Mouse (Mus musculus) stomach, embryonic 15.5 days (tissue): Measurements from ENCODE around the gene Tnf. TPM values are rescaled to one million over a fixed set of nuclear protein-coding genes. Genes with fewer than 3 reads are reported as not detected.
"Not testable (repeated sequence)": the region's sequence is repeated elsewhere in the genome, so short reads cannot be mapped to it uniquely, and the experiment has no call there.

Experiments
- ATAC-seq: fragments of 200-750 bp; cut with Nextera tagmentation; 2 replicates; pipeline ENCODE4 v1.8.0; 2017; ENCODE audit warnings: low read depth, moderate number of reproducible peaks, moderate TSS enrichment; ENCODE audit not compliant: insufficient read depth, low FRiP score
- H3K27ac ChIP-seq: fragments of 300-500 bp; sonication (generic); 2 replicates; pipeline ENCODE4 v1.5.1; 2015; ENCODE audit warnings: mild to moderate bottlenecking, inconsistent platforms
- H3K27me3 ChIP-seq: fragments of 300-500 bp; sonication (generic); replicated peaks from 2 replicates; pipeline ENCODE4 v1.6.1; 2015; ENCODE audit warnings: inconsistent platforms
- H3K36me3 ChIP-seq: fragments of 300-500 bp; sonication (generic); 2 replicates; pipeline ENCODE4 v1.6.1; 2015; ENCODE audit warnings: inconsistent platforms
- H3K4me1 ChIP-seq: fragments of 300-500 bp; sonication (generic); 2 replicates; pipeline ENCODE4 v1.6.1; 2015; ENCODE audit warnings: inconsistent platforms
- H3K4me2 ChIP-seq: fragments of 300-500 bp; sonication (generic); 2 replicates; pipeline ENCODE4 v1.6.1; 2015; ENCODE audit warnings: mild to moderate bottlenecking, inconsistent platforms
- H3K4me3 ChIP-seq: fragments of 300-500 bp; sonication (generic); replicated peaks from 2 replicates; pipeline ENCODE4 v1.5.1; 2015; ENCODE audit warnings: inconsistent platforms
- H3K9ac ChIP-seq: fragments of 300-500 bp; sonication (generic); 2 replicates; pipeline ENCODE4 v1.6.1; 2015; ENCODE audit warnings: inconsistent platforms
- H3K9me3 ChIP-seq: fragments of 300-500 bp; sonication (generic); 2 replicates; pipeline ENCODE4 v1.6.1; 2016; ENCODE audit warnings: inconsistent platforms
- WGBS: fragments of 180-500 bp; shearing (Covaris S2); methylation state at CpG from one replicate; pipeline ENCODE4 v1.1.7; 2015; 5-methylcytosine and 5-hydroxymethylcytosine counted together
- polyA plus RNA-seq: library from polyadenylated mRNA; unstranded; fragments of >200 nt; fragmentation: Nextera tagmentation; extraction: Ambion mirVana; gene quantifications from 2 replicates; pipeline ENCODE4 v1.2.1, GENCODE M21; 2015

The Tnf gene
- polyA plus RNA-seq, 1 experiment from 2014 or later: 0.28 TPM

DNA sequence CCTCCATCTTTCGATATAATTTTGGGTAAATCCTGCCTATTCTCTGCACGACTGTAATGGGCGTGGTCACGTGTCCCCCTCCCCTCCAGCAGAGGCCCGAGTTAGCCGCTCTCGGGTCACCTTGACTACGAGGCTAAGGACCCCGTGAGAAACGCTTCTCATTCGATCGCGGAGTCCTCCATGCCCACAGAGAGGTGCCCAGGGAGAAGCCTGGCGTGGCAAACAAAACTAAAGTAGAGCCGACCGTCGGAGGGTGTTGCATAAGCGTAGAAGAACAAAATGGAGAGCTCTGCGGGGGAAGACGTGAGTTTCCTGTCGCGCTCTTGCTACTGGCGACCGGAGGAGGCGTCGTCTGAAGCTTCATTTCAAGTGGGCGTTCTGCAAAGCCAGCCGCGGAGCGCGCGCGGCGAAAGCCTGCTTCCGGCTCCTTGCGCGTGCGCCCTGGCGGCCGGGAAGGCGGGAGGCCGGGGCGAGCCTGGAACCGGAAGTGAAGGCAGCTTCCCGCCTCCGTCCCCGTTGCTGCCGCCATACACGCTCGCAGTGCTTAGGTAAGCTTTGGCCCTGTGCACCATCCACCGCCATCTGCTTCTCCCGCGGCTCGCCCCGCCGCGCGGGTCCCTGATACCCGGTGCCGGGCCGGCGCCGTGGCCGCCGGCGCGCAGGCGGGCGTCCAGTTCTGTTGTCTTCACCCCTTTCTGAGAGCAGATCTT lies 39.7 kb upstream of the Tnf start, which contains the start of gene Ddx39b:
Gene Ddx39b, plus strand, starts transcription at position 442 of the 710 bp plus-strand sequence.
- WGBS: under 1% methylated on average over 69 of the region's 69 CpGs
- H3K9ac ChIP-seq: peak within 1 kb of the TSS; percentile 93
- H3K4me1 ChIP-seq: peaks cover 38% of the 10 kb centered on the region
- H3K27me3 ChIP-seq: no peaks in the 10 kb centered on the region
- H3K4me2 ChIP-seq: peak within 1 kb of the TSS; percentile 81
- ATAC-seq: peak; percentile 87
- peak within 1 kb of the TSS; percentile 99 for H3K27ac ChIP-seq
- peak within 1 kb of the TSS; percentile 70 for H3K4me3 ChIP-seq
- no peaks in the 10 kb centered on the region for H3K9me3 ChIP-seq
- H3K36me3 ChIP-seq: peaks cover 24% of the 10 kb centered on the region

DNA sequence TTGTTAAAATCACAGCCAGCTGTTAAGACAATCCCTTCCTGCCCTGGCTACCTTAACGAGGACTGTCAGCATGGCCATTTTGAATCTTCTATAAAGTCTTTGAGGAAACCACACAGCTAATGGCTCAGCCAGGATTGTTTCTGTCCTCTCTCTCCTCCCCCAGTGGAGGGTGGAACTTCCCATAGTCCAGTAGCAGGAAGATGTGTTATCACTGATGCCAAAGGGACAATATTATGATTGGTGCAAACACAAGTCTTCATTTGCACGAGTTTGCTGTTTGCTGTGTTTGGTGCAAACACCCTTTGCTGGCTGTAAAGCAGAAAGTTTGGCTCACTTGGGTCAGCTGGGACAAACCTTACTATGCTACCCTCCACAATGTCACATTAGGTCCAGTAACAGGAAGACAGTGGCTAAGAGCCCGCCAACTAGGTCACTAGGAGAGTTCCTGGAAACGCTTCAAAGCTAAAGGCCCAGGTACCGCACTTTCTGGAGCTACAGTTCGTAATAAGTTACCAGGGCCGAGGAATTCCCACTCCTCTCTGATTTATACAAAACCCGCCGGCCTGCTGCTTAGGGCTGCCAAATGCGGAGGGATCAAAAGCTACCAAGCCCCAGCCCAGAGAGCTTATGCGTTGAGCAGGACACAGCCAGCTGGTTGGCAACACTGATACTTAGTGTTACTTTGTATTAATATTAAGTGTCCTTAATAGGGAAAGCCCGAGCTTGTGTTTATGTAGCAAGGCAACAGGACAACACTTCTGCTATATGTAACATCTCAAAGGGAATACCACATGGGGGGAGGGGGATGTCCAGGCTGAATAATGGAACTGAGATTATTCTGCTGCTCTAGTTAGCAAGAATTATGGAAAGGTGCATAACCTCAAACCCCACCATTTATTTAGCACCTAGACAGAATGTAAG lies 38.8 kb upstream of the Tnf start:
- Histone ChIP-seq H3K36me3 (peaks cover 16% of the 10 kb centered on the region), H3K9ac (peak overlapping the region; percentile 10; the same call in 1 of the 2 replicates)

DNA sequence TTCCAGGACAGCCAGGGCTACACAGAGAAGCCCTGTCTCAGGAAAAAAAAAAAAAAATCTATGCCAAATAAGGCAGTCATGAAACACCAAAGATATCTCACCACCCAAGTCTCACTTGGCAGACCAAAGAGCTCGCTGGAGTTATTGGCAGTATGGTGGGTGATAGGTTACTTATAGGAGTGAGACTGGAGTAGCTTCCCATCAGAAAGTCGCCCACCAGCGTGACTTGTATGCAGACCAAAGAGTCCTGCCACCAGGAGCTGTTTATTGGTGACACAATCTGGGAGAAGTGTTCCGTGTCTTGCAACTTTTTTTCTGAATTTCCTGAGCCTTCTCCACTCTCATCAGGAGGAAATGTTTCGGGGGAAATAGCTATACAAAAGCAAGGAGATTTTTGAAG lies 37.9 kb upstream of the Tnf start:
- H3K27ac ChIP-seq: peak overlapping the region; percentile 99; the same call in 1 of the 2 replicates
- WGBS: 75% methylated on average over 5 of the region's 5 CpGs
- ATAC-seq: no peak
- peaks cover 32% of the 10 kb centered on the region for H3K4me1 ChIP-seq
- H3K4me2 ChIP-seq: no peak overlapping the region
- H3K27me3 ChIP-seq: no peaks in the 10 kb centered on the region
- H3K9me3 ChIP-seq: no peaks in the 10 kb centered on the region
- peaks cover 7% of the 10 kb centered on the region; the same call in 1 of the 2 replicates for H3K36me3 ChIP-seq
- H3K9ac ChIP-seq: no peak overlapping the region
- H3K4me3 ChIP-seq: no peak overlapping the region

More for the DNA sequence above, 38.8 kb upstream of the Tnf start:
- WGBS: 22% methylated on average over 12 of the region's 12 CpGs
- Histone ChIP-seq H3K4me3 (peak overlapping the region; percentile 70), H3K4me1 (peaks cover 41% of the 10 kb centered on the region), H3K27ac (peak overlapping the region; percentile 99), H3K4me2 (peak overlapping the region; percentile 81), H3K27me3 (no peaks in the 10 kb centered on the region), H3K9me3 (no peaks in the 10 kb centered on the region)
- peak; percentile 6; the same call in 1 of the 2 replicates for ATAC-seq

DNA sequence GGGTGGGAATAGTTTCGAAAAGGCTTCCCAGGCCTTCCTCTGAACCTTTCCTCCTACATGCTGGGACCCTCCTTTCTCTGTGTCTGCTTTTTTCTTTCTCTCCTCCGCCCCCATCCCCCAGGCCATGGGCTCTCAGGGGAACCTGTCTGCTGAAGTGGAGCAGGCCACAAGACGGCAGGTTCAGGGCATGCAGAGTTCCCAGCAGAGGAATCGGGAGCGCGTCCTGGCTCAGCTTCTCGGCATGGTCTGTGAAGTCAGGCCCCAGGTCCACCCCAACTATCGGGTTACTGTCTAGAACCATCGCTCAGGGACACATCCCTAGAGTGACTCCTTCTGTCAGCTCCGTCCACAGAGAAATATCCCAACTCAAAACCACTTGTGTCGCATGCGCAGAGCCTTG lies 35.7 kb upstream of the Tnf start:
- Histone ChIP-seq H3K4me1 (peaks cover 34% of the 10 kb centered on the region), H3K27ac (no peak overlapping the region), H3K4me3 (no peak overlapping the region), H3K9ac (no peak overlapping the region), H3K36me3 (no peaks in the 10 kb centered on the region), H3K27me3 (no peaks in the 10 kb centered on the region), H3K9me3 (no peaks in the 10 kb centered on the region), H3K4me2 (no peak overlapping the region)
- WGBS: 90% methylated on average over 12 of the region's 12 CpGs
- no peak for ATAC-seq

DNA sequence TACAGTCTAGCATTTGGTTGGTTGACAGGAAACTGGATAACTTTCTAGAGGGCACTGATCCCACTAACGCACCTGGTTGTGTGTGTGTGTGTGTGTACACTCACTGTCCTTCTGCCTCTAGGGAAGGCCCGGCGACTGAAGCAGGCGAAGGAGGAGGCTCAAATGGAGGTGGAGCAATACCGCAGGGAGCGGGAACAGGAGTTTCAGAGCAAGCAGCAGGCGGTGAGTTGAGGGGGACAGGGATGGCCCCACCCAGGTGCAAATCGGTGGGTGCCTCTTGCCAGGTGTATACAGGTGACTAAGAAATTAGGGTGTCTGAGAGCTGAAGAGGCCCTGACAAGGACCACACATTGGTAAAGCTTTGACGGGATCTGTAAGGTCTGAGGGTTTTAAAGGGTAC lies 35.2 kb upstream of the Tnf start:
- no peak overlapping the region for H3K9ac ChIP-seq
- H3K27ac ChIP-seq: no peak overlapping the region
- no peaks in the 10 kb centered on the region for H3K27me3 ChIP-seq
- no peak overlapping the region for H3K4me3 ChIP-seq
- peaks cover 39% of the 10 kb centered on the region for H3K4me1 ChIP-seq
- H3K4me2 ChIP-seq: no peak overlapping the region
- WGBS: 80% methylated on average over 9 of the region's 9 CpGs
- no peaks in the 10 kb centered on the region for H3K9me3 ChIP-seq
- no peaks in the 10 kb centered on the region for H3K36me3 ChIP-seq
- no peak for ATAC-seq

DNA sequence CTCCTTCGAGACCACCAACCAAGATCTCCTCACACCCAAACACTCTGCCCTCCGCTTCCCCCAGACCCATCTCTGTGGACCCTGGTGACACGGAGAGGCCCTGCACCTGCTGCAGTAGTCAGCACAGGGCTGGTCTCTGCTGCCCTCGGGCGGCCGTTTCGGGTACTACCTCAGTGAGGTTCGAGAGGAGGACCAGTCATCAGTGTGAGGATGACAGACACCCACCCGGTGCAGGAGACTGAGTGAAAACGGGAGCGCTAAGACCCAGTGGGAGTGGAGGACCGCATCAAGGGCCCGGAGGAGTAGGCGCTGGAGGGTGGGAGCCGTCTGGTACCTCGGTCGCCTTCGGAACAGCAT lies 34.6 kb upstream of the Tnf start:
- peak overlapping the region; percentile 95 for H3K27ac ChIP-seq
- H3K27me3 ChIP-seq: no peaks in the 10 kb centered on the region
- H3K4me3 ChIP-seq: peak overlapping the region; percentile 58
- peaks cover under 1% of the 10 kb centered on the region; the same call in 1 of the 2 replicates for H3K36me3 ChIP-seq
- WGBS: under 1% methylated on average over 18 of the region's 18 CpGs
- H3K9ac ChIP-seq: peak overlapping the region; percentile 17; the same call in 1 of the 2 replicates
- ATAC-seq: peak; percentile 57
- peak overlapping the region; percentile 79 for H3K4me2 ChIP-seq
- no peaks in the 10 kb centered on the region for H3K9me3 ChIP-seq
- peaks cover 43% of the 10 kb centered on the region for H3K4me1 ChIP-seq

DNA sequence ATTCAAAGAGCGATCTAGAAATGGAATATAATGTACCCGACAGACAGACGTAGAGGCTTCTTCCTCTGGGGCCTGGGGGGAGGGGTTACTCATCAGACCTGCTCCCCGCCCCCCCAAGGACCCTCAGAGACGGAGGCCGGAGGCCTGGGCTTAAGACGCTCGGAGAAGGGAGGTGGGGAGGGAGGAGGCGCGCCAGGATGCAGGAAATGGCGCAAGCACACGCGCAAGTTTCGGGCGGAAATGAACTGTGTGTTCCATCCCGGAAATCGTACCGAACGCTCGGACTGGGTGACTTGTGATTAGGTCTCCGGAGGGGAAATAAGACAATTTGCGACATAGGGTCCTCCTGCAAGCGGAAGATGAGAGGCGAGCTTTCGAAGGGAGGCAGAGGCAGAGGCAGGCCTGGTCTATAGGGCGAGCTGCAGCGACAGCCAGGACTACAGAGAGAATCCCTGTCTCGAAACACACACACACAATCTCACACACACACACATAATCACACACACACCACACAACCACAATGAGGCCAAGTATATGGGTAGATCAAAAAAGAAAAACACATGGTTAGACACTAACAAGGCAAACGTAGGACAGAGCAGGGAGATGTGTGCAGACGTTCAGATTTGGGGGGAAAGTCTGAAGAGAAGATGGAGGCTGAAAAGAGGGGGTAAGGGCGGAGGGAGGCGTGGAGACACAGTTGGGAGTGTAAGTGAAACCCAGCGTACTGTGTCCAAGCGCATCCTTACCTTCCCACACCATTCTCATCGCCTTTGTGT lies 34.0 kb upstream of the Tnf start, which contains the start of gene Nfkbil1:
Gene Nfkbil1, minus strand, starts transcription at position 179 of the 776 bp plus-strand sequence.
- WGBS: under 1% methylated on average over 35 of the region's 35 CpGs
- Histone ChIP-seq H3K4me1 (peaks cover 41% of the 10 kb centered on the region), H3K4me2 (peak within 1 kb of the TSS; percentile 79), H3K36me3 (peaks cover 5% of the 10 kb centered on the region; the same call in 1 of the 2 replicates), H3K27me3 (no peaks in the 10 kb centered on the region), H3K9me3 (no peaks in the 10 kb centered on the region), H3K4me3 (peak within 1 kb of the TSS; percentile 58), H3K27ac (peak within 1 kb of the TSS; percentile 95), H3K9ac (peak within 1 kb of the TSS; percentile 70)
- peak; percentile 80 for ATAC-seq

DNA sequence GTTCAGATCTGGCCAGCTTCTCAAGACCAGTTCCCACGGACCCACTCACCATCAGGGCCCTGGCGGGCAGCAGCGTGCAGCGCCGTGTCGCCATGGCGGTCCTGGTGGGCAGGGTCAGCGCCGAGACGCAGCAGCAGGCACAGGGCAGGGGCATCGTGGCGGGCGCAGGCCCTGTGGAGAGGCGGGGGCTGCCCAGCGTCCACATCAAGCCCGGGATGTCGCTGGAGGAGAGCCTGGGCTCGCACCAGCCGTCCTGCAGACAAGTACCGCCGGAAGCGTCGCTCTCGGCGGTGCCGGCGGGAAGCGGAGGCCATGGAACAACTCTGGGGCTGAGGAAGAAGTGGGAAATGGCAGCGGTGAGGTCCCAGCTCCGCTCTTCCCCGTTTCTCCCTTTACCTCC lies 33.1 kb upstream of the Tnf start:
- ATAC-seq: no peak
- H3K9me3 ChIP-seq: no peaks in the 10 kb centered on the region
- peak overlapping the region; percentile 58 for H3K4me3 ChIP-seq
- H3K9ac ChIP-seq: peak overlapping the region; percentile 70
- H3K27me3 ChIP-seq: no peaks in the 10 kb centered on the region
- WGBS: 2% methylated on average over 31 of the region's 31 CpGs
- peak overlapping the region; percentile 95 for H3K27ac ChIP-seq
- H3K36me3 ChIP-seq: peaks cover 5% of the 10 kb centered on the region; the same call in 1 of the 2 replicates
- H3K4me1 ChIP-seq: peaks cover 34% of the 10 kb centered on the region
- peak overlapping the region; percentile 79 for H3K4me2 ChIP-seq

DNA sequence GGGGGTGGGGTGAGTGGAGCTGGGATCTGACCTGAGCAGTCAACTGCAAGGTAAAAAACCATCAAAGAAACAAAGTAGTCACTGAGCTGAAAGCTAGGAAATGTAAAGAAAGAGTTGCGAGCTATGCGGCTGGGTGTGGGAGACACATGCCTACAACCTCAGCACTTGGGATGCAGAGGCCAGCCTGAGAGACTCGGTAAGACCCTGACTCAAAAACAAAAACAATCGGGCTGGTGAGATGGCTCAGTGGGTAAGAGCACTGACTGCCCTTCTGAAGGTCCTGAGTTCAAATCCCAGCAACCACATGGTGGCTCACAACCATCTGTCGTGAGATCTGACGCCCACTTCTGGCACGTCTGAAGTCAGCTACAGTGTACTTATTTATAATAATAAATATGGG lies 32.3 kb upstream of the Tnf start:
- ATAC-seq, H3K27me3 ChIP-seq, H3K9ac ChIP-seq, H3K9me3 ChIP-seq: not testable (repeated sequence)
- Histone ChIP-seq H3K4me1 (peaks cover 39% of the 10 kb centered on the region), H3K27ac (peak overlapping the region; percentile 95), H3K4me3 (peak overlapping the region; percentile 58; the same call in 1 of the 2 replicates), H3K4me2 (peak overlapping the region; percentile 79), H3K36me3 (peaks cover 12% of the 10 kb centered on the region)
- WGBS: 78% methylated on average over 7 of the region's 7 CpGs

DNA sequence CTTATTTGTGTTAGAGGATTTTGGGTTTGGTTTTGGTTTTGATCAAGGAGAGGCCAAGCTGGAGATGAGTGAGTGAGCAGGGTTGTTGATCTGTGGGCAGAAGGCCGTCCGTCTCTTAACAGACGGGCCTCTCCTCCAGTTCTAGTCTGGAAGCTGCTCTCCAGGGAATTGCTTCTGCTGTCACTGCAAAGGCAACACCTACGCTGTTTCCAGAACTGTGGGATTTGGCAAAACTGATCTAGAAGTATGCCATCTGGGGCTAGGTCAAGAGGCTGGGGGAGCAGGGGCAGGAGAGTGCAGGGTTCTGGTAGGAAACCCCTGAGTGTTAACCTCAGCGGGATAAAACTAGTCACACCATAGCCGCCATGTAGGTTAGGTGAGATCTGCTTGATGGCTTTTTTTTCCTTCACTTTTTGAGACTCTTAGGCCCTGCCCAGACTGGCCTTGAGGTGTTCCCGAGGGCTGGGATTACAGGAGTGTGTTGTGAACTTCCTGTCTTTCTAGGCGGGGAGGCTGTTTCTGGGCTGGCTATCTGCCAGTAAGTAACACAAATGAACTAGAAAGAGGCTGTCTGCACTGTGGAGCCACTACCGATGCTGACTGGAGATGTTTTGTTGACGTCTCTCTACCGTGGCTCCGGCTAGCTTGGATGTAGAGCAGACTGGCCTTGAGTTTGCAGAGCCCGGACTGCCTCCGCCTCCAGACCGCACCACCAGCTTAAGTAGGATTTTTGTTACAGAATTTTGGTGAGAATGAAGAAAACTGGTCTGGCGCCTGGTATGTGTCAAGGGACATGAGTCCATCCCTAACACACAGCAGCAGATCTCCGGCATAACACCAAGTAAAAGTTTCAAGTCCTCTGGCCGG lies 31.5 kb upstream of the Tnf start, which contains the start of gene Atp6v1g2:
Gene Atp6v1g2, plus strand, starts transcription at position 547 of the 867 bp plus-strand sequence.
- H3K9me3 ChIP-seq: no peaks in the 10 kb centered on the region
- no peaks in the 10 kb centered on the region for H3K27me3 ChIP-seq
- peak within 1 kb of the TSS; percentile 95 for H3K27ac ChIP-seq
- 38% methylated on average over 18 of the region's 18 CpGs for WGBS
- ATAC-seq: no peak
- peak within 1 kb of the TSS; percentile 22; the same call in 1 of the 2 replicates for H3K9ac ChIP-seq
- H3K4me2 ChIP-seq: peak within 1 kb of the TSS; percentile 79
- peak within 1 kb of the TSS; percentile 58; the same call in 1 of the 2 replicates for H3K4me3 ChIP-seq
- peaks cover 13% of the 10 kb centered on the region for H3K36me3 ChIP-seq
- peaks cover 39% of the 10 kb centered on the region for H3K4me1 ChIP-seq
